Mouse (Mus musculus) frontal cortex, postnatal 14 days (tissue): ENCODE results near the gene Gm20532.

ENCODE experiments used
- DNase-seq, 2 experiments: peaks; one replicate each; pipeline ENCODE4 v3.0.0; 2022; ENCODE audit warnings: low spot score in 2 of 2

Gm20532 gene

DNA sequence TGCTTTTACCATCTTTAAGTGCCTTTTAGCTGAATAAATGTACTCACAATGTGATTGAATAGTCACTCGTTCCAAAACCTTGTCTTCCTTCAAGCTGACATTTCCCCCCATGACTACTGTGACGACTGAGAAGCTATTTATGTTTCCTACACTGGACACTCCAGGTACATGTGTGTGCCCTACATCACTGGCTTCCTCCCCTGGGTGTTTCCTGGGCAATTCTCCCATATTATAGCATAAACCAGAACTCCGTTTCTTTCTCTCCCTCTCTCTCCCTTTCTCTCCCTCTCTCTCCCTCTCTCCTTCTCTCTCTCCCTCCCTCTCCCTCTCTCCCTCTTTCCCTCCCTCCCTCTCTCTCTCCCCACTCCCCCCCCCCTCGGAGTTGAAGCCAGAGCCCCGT is 12.6 kb upstream of the Gm20532 start:
- no peak for DNase-seq

DNA sequence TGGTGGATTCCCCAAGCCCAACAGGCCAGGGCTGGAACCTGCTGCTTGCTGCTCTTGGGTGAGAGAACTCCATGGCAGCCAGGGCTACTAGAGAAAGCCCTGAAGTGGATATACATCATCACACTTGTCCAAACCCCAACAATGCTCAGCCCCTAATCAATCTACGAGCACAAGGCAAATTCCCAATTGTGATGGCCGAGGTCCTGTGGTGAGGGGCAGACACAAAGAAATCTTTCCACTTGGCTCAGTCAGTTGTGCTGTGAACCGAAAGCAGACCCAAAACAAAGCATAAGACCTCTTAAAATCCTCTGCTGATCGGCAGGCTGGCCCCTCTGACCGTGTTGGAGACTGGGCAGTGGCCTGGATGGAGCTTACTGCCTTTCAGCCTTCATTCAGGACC is 11.6 kb upstream of the Gm20532 start:
- DNase-seq, result no peak

DNA sequence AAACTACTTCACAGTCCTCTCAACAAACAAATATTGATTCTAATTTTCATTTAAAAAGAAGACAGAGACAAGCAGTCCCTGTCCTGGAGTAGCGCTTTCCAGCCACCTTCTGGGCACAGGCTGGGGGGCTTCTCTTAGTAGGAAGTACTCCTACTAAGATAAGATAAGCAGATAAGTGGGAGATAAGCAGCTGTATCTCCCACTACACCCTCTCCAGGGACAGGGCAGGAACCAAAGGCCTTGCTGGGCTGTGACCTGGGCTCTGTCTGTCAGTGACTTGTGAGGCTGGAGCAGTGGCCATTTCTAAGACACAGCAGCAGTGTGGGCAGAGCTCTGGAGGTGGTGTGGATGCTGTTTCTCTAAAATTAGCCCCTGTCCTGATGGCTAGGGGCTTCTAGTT is 11.1 kb upstream of the Gm20532 start:
- no peak for DNase-seq

DNA sequence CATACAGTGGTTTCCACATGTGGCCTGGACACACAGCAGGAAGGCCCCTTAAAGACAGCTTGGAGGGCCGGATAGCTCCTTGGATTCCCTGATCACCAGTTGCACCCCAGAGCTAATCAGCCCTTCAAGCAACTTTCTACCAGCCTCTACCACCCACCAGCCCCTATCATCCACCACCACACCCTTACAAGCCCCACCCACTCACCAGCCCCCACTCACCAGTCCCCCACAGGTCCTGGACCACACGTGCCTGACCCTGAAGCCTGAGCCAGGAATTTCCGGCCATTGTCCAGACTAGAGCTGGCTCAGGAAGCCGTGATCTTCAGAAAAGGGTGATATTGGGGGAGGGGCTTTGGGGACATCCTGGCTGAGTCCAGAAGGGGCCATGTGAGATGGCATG is 10.6 kb upstream of the Gm20532 start:
- no peak for DNase-seq

DNA sequence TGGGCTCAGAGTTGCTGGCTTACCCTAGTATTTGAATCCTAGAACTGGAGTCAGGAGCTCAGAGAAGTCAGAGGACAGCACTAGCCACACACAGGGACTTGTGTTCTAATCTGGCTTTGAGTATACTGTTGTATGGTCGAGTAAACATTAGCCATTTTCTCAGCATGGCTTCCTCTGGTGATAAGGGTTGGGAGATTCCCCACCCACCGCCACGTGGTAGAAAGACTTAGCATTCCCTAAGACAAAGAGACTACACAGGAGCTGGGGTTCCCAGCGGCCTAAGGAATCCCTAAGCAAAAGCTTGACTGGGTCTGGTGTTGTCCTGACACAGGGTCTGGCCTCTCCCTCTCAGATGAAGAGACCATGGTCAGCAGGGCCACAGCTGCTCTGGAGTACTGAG is 10.0 kb upstream of the Gm20532 start:
- DNase-seq, result no peak

DNA sequence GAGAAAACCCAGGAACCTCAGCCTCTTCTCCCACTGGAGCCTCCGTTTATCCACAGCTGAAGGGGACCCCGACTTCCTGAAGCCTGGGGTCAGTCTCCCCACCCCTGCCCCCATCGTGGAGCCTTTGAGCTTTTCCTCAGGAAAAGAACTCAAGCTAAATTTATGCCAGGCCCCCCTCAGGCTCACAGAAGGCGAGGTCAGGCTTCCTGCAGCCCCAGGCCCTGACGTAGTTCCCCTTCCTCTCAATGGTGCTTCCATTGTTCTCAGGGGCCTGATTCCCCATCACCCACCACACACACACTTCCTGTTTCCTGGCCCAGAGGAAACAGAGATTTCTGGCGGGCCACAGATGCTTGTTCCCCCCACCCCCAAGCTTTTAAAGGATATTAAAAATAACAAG is 8.1 kb upstream of the Gm20532 start:
- no peak for DNase-seq

DNA sequence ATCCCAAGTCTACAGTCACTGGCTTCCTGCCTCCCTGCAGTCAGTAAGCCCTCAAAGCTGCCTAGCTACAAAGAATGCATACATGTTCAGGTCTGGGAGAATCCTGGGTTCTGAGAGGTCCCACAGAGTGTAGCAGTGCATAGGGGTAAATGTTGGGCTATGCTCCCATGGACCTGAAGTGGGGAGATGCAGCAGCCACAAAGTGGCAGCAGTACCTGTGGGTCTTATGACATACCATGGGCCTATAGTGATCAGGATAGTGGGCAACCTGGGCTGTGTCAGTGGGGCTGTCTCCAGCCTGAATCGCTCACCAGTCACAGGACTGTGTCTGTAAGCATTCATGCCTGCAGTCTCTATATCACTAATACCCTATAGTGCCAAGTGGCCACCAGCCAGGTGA is 6.7 kb upstream of the Gm20532 start, which contains the start of gene Egfl7:
Gene Egfl7 (plus strand): TSS at position 301 of the 400 bp plus-strand sequence.
- no peak for DNase-seq

DNA sequence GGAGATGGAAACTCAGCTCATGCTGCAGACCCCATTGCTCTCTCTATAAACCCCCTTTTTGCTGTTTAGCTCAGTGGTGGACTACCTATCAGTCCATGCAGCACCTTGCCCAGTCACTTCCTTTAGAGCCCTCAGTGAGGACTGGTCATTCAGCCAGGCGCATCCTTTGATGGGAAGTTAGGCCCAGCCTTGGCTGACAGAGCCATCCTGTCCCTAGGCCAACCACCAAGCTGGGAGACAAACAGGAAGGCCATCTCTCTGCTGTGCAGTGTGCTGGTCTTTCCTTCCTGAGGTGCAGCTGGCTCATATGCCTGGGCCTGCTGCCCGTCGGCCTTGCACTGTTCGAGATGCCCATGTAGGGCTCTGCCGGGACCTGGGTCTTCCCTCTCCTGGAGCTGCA is 5.7 kb upstream of the Gm20532 start:
- DNase-seq, result no peak

DNA sequence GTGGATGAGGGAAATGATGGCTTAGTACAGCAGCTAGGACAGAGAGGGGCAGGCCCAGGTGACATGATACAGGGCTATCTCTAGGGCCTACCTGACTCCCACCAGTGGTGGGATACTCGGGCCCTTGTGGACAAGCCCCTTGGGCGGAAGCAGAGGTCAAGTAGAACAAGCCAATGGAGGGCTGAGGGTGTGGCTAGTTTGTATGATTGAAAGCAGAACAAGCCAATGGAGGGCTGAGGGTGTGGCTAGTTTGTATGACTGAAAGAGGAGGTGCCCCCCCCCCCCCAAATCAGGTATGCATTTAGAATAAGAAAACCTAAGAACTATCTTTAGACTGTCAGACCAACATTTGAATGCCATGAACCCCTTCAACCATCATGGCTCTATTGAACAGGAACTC is 4.2 kb upstream of the Gm20532 start:
- no peak for DNase-seq

DNA sequence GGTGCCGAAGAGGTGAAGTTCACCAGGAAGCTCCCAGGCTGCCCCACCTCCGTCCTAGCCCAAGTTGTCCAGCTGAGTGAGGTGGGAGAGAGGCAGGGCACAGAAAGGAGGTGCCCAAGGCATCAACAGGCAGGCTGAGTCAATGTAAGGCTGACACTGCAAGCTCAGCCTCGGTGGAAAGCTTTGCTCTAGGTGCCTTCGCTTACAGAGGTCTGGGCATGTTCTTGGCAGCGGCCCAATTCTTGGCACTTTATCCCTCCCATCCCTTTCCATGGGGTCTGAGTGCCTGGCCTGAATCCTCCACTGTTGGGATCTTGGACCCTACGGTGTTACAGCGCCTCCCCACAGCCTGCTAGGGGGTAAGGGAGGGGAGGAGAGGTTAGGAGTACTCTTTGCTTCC is 3.7 kb upstream of the Gm20532 start:
- no peak for DNase-seq

DNA sequence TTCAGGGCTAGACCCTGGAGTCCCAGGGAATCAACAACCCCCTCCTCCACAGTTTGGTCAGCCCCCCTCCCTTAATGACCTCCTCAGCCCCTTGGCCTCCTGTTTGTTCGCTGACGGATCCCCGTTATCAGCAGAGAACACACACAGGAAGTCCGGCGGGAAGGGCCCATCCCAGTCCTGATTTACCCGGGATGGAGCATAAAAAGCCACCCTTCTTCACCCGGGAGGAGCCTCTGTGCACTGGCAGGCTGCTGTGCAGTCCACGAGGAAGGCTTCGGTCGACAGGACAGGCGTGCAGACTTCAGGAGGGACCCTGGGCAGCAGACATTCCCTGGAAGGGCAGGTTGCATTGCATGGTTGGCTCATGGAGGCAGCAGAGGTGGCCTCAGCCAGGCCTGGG is 2.8 kb upstream of the Gm20532 start:
- no peak for DNase-seq

DNA sequence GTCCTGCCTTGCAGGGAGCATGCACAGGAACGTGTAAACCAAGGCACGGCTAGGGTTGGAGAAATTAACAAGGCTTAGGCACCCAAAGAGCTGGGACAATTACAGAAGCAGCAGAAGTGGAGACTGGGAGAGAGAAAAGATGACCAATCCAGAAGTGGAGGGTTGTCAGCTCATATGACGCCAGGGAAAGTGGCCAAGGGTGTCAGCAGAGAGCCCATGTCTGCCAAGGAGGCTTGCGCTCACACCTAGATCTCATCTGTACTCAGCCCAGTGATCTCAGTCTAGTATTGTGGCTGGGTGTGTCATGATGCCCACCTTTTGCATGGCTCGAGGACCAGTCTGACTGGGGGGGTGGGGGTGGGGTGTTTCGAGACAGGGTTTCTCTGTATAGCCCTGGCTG is 726 bp upstream of the Gm20532 start:
- DNase-seq, result no peak

DNA sequence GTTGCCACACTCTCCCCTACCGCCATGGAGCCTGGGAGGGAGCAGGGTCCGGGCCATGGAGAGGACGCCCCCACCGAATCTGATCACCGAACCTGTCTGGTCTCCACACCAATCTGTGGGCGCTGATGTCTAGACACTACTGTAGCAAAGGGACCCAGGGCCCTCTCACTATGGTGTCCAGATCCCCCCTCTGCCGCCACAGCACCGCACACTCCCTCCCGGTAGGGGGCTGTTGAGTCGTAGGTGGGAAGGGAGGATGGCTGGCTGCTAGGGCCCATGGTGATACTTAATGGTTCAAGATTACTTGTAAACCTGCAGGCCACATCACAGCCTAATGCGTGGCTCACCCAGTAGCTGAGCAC is 586 bp downstream of the Gm20532 start:
- DNase-seq, result no peak

DNA sequence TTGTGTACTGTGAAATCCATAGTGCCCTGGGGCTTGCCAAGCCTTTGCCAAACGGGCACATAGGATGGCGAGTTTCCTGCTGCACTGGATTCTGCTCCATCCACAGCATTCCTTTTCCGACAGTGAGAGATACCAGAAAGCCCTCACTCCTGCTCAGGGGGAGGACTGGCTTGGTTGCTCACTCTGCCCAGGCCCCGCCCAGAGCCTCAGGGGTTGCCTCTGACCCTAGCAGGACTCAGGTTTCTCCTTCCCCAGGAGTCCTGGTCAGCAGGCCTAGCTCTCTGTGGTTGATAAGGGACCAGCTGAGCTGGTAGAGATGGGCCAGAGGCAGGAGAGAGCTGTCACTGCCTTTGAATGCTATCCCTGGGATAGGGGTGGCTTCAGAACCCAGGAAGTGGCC is 2.1 kb downstream of the Gm20532 start:
- no peak for DNase-seq

DNA sequence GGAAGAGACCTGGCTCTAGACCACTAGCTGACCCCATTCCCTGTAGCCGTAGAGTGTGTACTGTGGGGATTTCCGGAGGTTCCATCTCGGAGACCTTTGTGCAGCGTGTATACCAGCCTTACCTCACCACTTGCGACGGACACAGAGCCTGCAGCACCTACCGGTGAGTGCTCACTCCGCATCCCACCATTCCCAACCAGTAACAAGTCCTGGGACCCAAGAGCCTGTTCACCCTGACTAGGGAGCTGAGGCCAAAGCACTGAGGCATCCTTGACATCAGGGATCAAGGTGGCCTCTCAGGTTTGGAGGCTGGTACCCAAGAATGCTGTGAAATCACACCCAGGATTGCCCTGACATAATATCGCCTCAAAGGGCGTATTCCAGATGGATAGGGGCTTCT is 2.8 kb downstream of the Gm20532 start:
- DNase-seq, result no peak

DNA sequence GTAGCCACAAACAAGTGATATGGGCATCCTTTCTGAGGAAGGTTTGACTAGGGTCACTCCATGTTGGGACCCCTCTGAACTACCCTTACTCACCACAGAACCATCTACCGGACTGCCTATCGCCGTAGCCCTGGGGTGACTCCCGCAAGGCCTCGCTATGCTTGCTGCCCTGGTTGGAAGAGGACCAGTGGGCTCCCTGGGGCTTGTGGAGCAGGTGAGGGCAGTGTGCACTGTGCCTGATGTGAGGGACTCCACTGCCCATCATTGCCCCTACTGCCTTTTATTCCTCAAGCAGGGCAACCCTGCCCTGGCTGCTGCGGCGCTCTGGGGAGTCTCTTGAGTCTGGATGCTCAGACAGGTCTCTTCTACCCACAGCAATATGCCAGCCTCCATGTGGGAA is 3.8 kb downstream of the Gm20532 start:
- DNase-seq, result no peak

DNA sequence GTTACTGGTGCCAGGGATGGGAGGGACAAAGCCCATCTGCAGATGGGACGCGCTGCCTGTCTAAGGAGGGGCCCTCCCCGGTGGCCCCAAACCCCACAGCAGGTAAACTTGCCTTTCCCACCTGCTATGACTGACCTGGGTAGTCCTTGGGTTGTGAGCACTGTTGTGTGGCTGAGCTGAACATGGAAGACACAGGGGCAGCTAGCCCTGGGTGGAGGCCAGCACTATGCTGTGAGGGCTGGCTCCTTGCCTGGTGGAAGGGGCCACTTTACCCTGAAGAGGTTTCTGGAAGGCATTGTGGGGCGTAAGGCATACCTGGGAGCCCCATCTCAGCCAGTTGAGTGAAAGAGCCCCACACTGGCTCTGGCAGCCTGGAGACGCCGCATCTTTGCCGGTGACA is 4.5 kb downstream of the Gm20532 start:
- no peak for DNase-seq

DNA sequence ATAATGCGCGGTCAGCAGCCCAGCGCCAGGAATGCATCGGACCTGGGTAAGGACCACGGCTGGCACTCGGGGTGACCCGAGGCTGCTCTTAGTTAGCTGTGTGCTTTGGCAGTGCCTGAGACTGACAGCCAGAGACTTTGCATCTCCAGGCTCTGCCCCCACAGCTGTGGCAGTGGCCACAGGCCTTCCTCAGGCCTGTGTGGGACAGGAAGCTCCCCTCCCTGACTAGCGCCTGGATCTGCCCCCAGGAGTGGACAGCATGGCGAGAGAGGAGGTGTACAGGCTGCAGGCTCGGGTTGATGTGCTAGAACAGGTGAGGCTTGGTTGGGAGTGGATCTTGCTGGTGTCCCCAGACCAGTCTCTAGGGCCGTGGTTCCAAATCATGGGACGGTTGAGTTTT is 5.0 kb downstream of the Gm20532 start:
- no peak for DNase-seq

DNA sequence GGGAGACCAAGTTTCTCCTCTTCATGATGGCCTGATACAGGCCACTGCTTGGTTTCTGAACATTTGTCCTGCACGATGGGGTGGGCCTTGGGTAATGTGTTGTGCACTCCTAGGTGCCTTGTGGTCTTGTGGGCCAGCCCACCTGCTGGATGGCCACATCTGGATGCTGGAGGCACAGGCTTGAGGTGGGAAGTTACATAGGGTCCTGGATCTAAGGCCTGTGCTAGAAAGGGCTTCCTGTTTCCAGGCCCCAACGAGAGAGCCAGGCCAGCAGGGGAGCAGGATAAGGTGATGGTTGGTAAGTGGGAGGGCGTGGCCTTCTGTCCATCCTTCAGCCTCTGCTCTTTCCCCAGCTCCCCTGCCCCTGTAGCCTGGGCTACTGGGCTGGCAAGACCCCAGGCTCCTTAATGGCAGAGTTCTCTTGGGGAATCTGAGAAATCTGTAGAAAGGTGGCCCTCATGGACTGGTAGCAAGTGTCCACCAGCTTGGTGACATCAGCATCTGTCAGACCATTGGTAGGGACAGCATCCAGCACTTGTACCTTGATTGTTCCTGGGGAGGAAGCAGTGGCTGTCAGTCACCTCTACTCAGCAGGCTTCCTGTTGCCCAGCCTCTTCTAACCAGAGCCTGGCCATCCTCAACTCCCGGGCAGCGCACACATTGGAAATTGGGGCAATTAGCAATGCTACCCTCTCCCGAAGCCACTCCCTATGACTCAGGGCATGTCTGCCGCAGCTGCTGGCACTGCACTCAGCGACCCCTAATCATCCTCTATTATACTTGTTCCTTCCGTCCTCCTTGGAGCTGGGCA is 7.0 kb downstream of the Gm20532 start:
- DNase-seq, result no peak

DNA sequence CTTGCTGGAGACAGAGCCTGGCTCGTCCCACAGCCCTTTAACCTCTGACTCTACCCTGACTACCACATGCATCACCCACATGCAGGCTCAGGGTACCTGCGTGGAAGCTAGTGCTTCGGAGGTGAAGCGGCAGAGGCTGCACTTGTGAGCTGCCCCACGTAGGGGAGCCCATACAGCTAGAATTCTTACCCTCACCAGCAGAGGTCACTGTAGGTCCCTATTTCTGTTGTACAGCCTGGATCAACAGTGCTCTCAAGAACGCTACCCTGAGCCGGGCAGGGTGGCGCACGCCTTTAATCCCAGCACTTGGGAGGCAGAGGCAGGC is 7.5 kb downstream of the Gm20532 start:
- DNase-seq, result no peak

DNA sequence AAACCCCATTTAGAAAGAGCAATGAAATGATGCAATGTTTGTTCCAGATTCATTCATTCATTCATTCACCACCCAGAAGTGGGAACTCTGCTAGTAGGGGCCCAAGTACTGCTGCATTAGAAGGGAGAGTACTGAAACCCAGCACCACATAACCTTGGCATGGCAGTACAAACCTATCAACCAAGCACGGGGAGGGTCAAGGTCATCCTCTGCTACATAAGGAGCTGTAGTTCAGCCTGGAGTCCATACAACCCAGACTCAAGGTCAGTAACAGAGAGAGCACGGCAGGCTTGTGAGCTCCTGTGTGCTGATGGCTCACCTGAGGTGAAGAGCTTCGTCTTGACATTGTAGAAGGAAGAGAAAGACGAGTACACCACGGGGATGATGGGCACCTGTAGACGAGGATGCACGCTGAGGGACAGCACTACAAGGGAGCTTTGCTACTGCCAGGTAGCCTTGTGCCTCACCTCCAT is 8.1 kb downstream of the Gm20532 start:
- DNase-seq, result no peak

DNA sequence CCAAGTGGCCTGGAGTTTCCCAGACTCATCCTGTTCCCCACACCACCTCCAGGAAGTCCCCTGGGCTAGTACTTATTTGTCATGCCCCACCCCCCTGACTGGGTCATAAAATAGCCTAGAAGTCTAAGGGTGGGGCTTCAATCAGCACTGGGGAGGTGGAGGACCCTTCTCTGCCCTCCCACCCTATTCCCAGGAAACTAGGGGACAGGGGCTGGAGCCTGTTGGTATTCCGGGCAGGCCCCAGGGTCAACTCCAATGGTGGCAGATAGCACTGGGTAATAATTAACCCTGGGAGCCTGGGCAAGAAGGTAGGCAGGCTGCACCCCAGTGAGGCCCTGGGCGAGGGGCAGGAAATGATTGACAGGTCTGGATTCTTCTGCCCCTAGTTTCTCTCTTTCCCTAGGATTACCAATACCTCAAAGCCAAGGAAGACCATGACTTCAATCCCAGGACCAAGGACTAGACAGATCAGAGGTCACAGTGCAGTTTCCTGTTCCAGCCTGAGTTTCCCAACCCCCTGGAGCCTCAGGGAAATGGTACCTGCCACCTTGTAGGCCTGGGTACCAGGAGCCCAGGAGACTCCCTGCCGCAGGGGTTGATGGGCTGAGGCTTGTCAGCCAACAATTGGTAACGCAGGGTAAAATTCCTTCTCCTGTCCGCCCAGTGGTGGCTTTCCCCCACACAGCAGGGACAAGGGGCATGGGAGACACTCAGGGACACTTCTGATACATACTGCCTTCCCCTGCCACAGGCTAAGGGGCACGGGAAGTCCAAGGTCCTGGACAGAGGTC is 8.7 kb downstream of the Gm20532 start:
- DNase-seq, result no peak

DNA sequence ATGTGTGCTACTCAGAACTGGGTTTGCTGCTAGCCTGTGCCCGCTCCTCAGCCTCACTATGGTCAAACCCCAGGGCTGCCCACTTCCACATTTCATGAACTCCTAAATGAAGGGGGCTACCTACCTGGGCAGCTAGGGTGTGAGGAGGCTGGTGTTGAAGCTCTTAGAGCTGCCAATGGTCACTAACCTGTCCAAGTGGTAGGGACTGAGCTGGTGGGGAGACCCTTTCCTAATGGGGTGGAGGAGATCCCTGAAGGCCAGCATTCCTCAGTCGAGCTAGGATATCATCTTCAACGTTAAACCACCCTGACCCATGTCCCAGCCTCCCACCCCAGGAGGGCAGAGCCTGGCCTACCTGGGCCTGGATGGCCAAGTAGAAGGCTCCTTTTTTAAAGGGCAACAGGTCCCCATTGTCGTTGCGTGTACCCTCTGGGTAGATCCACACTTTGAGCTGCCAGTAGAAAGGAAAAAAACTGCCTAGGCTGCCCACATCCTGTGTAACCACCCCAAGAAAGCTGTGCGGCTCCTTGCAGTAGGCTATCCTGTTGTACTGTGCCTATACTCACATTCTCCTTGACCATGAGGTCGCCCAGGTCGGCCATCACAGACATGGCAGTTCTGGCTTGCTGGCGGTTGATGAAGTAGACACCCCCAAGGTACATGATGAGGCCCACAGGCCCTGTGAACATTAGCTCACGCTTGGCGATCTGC is 9.4 kb downstream of the Gm20532 start:
- no peak for DNase-seq
